23 mouse cellular contexts compared by ENCODE assay signal in the genomic region with DNA sequence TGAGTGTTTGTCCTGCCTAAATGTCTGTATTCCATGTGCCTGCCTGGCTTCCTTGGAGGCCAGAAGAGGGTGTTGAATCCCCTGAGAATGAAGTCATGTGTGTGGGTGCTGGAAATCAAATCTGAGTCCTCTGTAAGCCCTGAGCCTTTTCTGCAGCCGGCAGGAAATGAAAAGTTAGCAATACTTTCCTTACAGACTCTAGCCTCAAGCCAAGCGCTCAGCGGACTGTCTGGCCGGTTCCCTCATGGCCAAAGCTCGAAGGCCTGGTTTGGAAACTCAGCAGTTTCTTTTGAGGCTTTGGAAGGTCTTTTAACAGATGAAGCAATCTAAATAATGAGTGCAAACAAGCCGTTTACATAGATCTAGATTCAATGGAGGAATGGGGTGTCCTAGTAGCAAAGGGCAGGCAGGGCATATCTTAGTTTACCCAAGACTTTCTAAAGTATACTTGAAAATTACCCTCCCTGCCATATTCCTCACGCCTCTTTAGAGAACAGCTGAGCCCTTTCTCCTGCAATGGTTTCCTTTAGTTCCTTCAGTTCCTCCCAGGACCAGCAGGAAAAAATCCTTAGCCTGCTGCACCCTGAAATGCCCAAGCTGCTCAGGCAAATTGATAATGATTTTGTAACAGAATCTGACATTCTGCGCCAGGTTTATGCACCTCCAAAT.
DNase-seq lines count a peak whose midpoint lies in the region; ATAC-seq and TF ChIP-seq lines count a peak whose summit lies in the region.
"Had no signal": no experiment of that assay in that cellular context is flagged by ENCODE, and none has a peak within 500 bp of the region (broad histone marks: within the 10 kb centered on the region; RNA-seq: fewer than 3 reads in every experiment).

No protein-coding gene starts in this region.

- H3K4me2 ChIP-seq in embryonic facial prominence, embryonic 14.5 days (ENCODE audit: low read depth, low read length) = no peak overlapping the region
- H3K4me2 ChIP-seq: forebrain, embryonic 12.5 days; heart, embryonic 13.5 days; liver, embryonic 12.5 days; midbrain, embryonic 11.5 days had no signal

- no peak for ATAC-seq in embryonic facial prominence, embryonic 14.5 days (ENCODE audit: low read depth)
- ATAC-seq: hindbrain, embryonic 16.5 days; intestine, postnatal 0 days; liver, embryonic 12.5 days had no signal

- peak; percentile 20 for DNase-seq in embryonic facial prominence, embryonic 14.5 days (ENCODE audit: low spot score)
- no peak for DNase-seq in embryonic facial prominence, embryonic 10.5 days (ENCODE audit: low spot score)
- DNase-seq in limb, embryonic 10.5 days (ENCODE audit: low spot score) = no peak
- peak; percentile 25 for DNase-seq in lung, adult 2 months
- DNase-seq in lung, postnatal 36 days = peak; percentile 33
- DNase-seq in left cerebral cortex, postnatal 25 days (ENCODE audit: low spot score in 2 of 2) = no peak
- no peak for DNase-seq in urinary bladder, adult 2 months (ENCODE audit: low spot score)
- DNase-seq in cerebellum, adult 9-10 months = no peak
- DNase-seq: B cell, adult 2 months; cerebellum, adult 18-20 months; cerebellum, postnatal 36 days; gastrocnemius, adult 2 months; layer of hippocampus, postnatal 36 days; retina, postnatal 1 day; thymus, adult 2 months had no signal

- H3K27me3 ChIP-seq in embryonic facial prominence, embryonic 14.5 days (replicated peaks; ENCODE audit: control insufficient read depth, insufficient read depth, low read length) = no peaks in the 10 kb centered on the region
- H3K27me3 ChIP-seq in embryonic facial prominence, embryonic 10.5 days (replicated peaks; ENCODE audit: low read depth, poor library complexity, severe bottlenecking) = no peaks in the 10 kb centered on the region
- 0 out of 2 replicates have a peak, but pooled peaks cover 3% of the 10 kb centered on the region for H3K27me3 ChIP-seq in limb, embryonic 10.5 days (ENCODE audit: low read depth, poor library complexity, severe bottlenecking)
- H3K27me3 ChIP-seq: forebrain, embryonic 12.5 days; heart, embryonic 13.5 days; liver, embryonic 12.5 days had no signal

- intact Hi-C loops in left cerebral cortex, postnatal 25 days (cut with DNase I) = no loop called here

- no peak for TF ChIP-seq POLR2A in lung, adult 2 months (IDR thresholded peaks at IDR 0.05; ENCODE audit: borderline replicate concordance, extremely low read depth, low read depth, low read length)

- no peak for TF ChIP-seq CTCF in lung, adult 2 months (IDR thresholded peaks at IDR 0.05; ENCODE audit: insufficient read depth, low read length)

- no peaks in the 10 kb centered on the region for H3K36me3 ChIP-seq in embryonic facial prominence, embryonic 14.5 days (ENCODE audit: control insufficient read depth, insufficient read depth, low read length)
- no peaks in the 10 kb centered on the region for H3K36me3 ChIP-seq in embryonic facial prominence, embryonic 10.5 days (replicated peaks)
- H3K36me3 ChIP-seq in limb, embryonic 10.5 days = no peaks in the 10 kb centered on the region
- H3K36me3 ChIP-seq: forebrain, embryonic 12.5 days; heart, embryonic 13.5 days; liver, embryonic 12.5 days had no signal

- H3K4me1 ChIP-seq in embryonic facial prominence, embryonic 14.5 days (ENCODE audit: control insufficient read depth, insufficient read depth, low read length) = peaks cover 12% of the 10 kb centered on the region
- peaks cover 49% of the 10 kb centered on the region for H3K4me1 ChIP-seq in embryonic facial prominence, embryonic 10.5 days
- H3K4me1 ChIP-seq in limb, embryonic 10.5 days = peaks cover 47% of the 10 kb centered on the region
- peaks cover 14% of the 10 kb centered on the region for H3K4me1 ChIP-seq in lung, adult 2 months (ENCODE audit: control insufficient read depth, insufficient read depth, low read length)
- H3K4me1 ChIP-seq: liver, embryonic 12.5 days had no signal

- H3K27ac ChIP-seq in embryonic facial prominence, embryonic 14.5 days (replicated peaks; ENCODE audit: low read depth, low read length) = no peak overlapping the region
- no peak overlapping the region for H3K27ac ChIP-seq in embryonic facial prominence, embryonic 10.5 days (replicated peaks)
- 0 out of 2 replicates have a peak overlapping the region, but pooled peaks have one; percentile 28 for H3K27ac ChIP-seq in limb, embryonic 10.5 days
- H3K27ac ChIP-seq: forebrain, embryonic 12.5 days; gastrocnemius, adult 2 months; heart, embryonic 13.5 days; kidney, postnatal 0 days; layer of hippocampus, adult 2 months; liver, embryonic 12.5 days had no signal

- 49% methylated on average over 8 of the region's 8 CpGs for WGBS in embryonic facial prominence, embryonic 14.5 days
- 67% methylated on average over 8 of the region's 8 CpGs for WGBS in embryonic facial prominence, embryonic 10.5 days
- 63% methylated on average over 8 of the region's 8 CpGs for WGBS in limb, embryonic 10.5 days
- WGBS in lung, adult 2 months = 35% methylated on average over 8 of the region's 8 CpGs

- no peaks in the 10 kb centered on the region for H3K9me3 ChIP-seq in embryonic facial prominence, embryonic 14.5 days (ENCODE audit: control insufficient read depth, low read length)
- no peaks in the 10 kb centered on the region for H3K9me3 ChIP-seq in embryonic facial prominence, embryonic 10.5 days
- H3K9me3 ChIP-seq in limb, embryonic 10.5 days (replicated peaks) = no peaks in the 10 kb centered on the region
- H3K9me3 ChIP-seq: forebrain, embryonic 12.5 days; heart, embryonic 13.5 days; liver, embryonic 12.5 days had no signal

- no peak overlapping the region for H3K9ac ChIP-seq in embryonic facial prominence, embryonic 14.5 days (ENCODE audit: low read depth, low read length)
- H3K9ac ChIP-seq: forebrain, embryonic 12.5 days; heart, embryonic 13.5 days; liver, embryonic 12.5 days had no signal

- no peak overlapping the region for H3K4me3 ChIP-seq in embryonic facial prominence, embryonic 14.5 days (ENCODE audit: low read depth, low read length)
- H3K4me3 ChIP-seq in embryonic facial prominence, embryonic 10.5 days = no peak overlapping the region
- H3K4me3 ChIP-seq in limb, embryonic 10.5 days = no peak overlapping the region
- no peak overlapping the region for H3K4me3 ChIP-seq in lung, adult 2 months (replicated peaks; ENCODE audit: extremely low read depth, low read depth, low read length)
- H3K4me3 ChIP-seq: forebrain, embryonic 12.5 days; gastrocnemius, adult 2 months; heart, embryonic 13.5 days; layer of hippocampus, adult 2 months; liver, embryonic 12.5 days had no signal

Comparison
In these comparisons a context has a peak if more than half of its experiments do, and no peak if none do; other contexts are left out.
1. DNase-seq: peak in embryonic facial prominence, embryonic 14.5 days (single experiment), lung, adult 2 months (single experiment) and lung, postnatal 36 days (single experiment); none in embryonic facial prominence, embryonic 10.5 days (single experiment), limb, embryonic 10.5 days (single experiment), left cerebral cortex, postnatal 25 days (0 of 2), urinary bladder, adult 2 months (single experiment) and cerebellum, adult 9-10 months (single experiment).